Mouse (Mus musculus): ENCODE data around the gene Olfr646.

Gene Olfr646

GRCm38 (mm10) chr7:104104757-104104972, at the start of gene Olfr646:
Gene Olfr646 (plus strand): TSS chr7:104104873.
- DNase-seq (ENCODE audit: low read depth, low spot score), result no peak

- no peak for DNase-seq (ENCODE audit: low read depth, low spot score)
These were observed 45.5 kb upstream of the Olfr646 start for GRCm38 (mm10) chr7:104059215-104059614.

GRCm38 (mm10) chr7:104061345-104061744, 43.3 kb upstream of the Olfr646 start, which contains the start of gene 4930516K23Rik:
Gene 4930516K23Rik (minus strand): TSS chr7:104061445.
- no peak for DNase-seq (ENCODE audit: low read depth, low spot score)

- no peak for DNase-seq (ENCODE audit: low read depth, low spot score)
These were observed 32.9 kb upstream of the Olfr646 start, which contains the start of gene Olfr644 for GRCm38 (mm10) chr7:104071769-104072168. Gene Olfr644 (minus strand): TSS chr7:104071869.

- no peak for DNase-seq (ENCODE audit: low read depth, low spot score)
These were observed 19.3 kb upstream of the Olfr646 start, which contains the start of gene Olfr645 for GRCm38 (mm10) chr7:104085365-104085764. Gene Olfr645 (minus strand): TSS chr7:104085465.

GRCm38 (mm10) chr7:104103913-104104756, 538 bp upstream of the Olfr646 start:
- no peak for DNase-seq (ENCODE audit: low read depth, low spot score)

- no peak for DNase-seq (ENCODE audit: low read depth, low spot score)
These were observed 25.1 kb downstream of the Olfr646 start, which contains the start of gene Ubqln5 for GRCm38 (mm10) chr7:104129726-104130125. Gene Ubqln5 (minus strand): TSS chr7:104129826.

GRCm38 (mm10) chr7:104137305-104137704, 32.6 kb downstream of the Olfr646 start, which contains the start of gene Olfr643:
Gene Olfr643 (minus strand): TSS chr7:104137405.
- DNase-seq (ENCODE audit: low read depth, low spot score), result no peak

GRCm38 (mm10) chr7:104143179-104143578, 38.5 kb downstream of the Olfr646 start, which contains the start of gene Ubqln3:
Gene Ubqln3 (minus strand): TSS chr7:104143279.
- no peak for DNase-seq (ENCODE audit: low read depth, low spot score)

GRCm38 (mm10) chr7:104150456-104150855, 45.8 kb downstream of the Olfr646 start, which contains the start of gene Ubqlnl:
Gene Ubqlnl (minus strand): TSS chr7:104150556.
- no peak for DNase-seq (ENCODE audit: low read depth, low spot score)

All from brain, adult 2 months (tissue).